Mouse (Mus musculus) C2C12 (cell line): ENCODE measurements at regions not wholly inside any gene's neighbourhood (a gene's known extent, or its start where the extent isn't known, plus 50 kb on each side); places are given as distances from the start of the nearest gene placed in this dataset.

Source experiments
- H3K27me3 ChIP-seq: one replicate; pipeline ENCODE4 v1.6.1; 2011; ENCODE audit not compliant: control insufficient read depth, insufficient read depth, insufficient read length
- H3K36me3 ChIP-seq: one replicate; pipeline ENCODE4 v1.6.1; 2011; ENCODE audit not compliant: control insufficient read depth, insufficient read depth
- H3K4me3 ChIP-seq: one replicate; pipeline ENCODE4 v1.5.1; 2011; ENCODE audit warnings: mild to moderate bottlenecking, control low read depth; ENCODE audit not compliant: poor library complexity, insufficient read depth, severe bottlenecking
- H3K79me2 ChIP-seq: one replicate; pipeline ENCODE4 v1.6.1; 2011; ENCODE audit not compliant: control insufficient read depth, insufficient read depth
- H3K79me3 ChIP-seq: one replicate; pipeline ENCODE4 v1.6.1; 2011; ENCODE audit warnings: low read depth, control low read depth
- H3ac ChIP-seq: one replicate; pipeline ENCODE3; 2011; ENCODE audit warnings: low read depth; ENCODE audit not compliant: control insufficient read depth, insufficient read length
- CEBPB ChIP-seq: IDR thresholded peaks from one replicate; pipeline ENCODE4 v1.6.1; 2011; ENCODE audit warnings: low read depth, mild to moderate bottlenecking, control low read depth, moderate library complexity
- CTCF ChIP-seq: IDR thresholded peaks from one replicate; pipeline ENCODE4 v1.5.1; 2011; ENCODE audit not compliant: control insufficient read depth, insufficient read depth, insufficient read length
- FOSL1 ChIP-seq: IDR thresholded peaks from one replicate; pipeline ENCODE4 v1.8.0; 2011; ENCODE audit warnings: mild to moderate bottlenecking, low read length; ENCODE audit not compliant: poor library complexity, insufficient read depth, severe bottlenecking
- MAX ChIP-seq: IDR thresholded peaks from one replicate; pipeline ENCODE4 v1.6.1; 2011; ENCODE audit warnings: mild to moderate bottlenecking, control low read depth
- MYOD1 ChIP-seq: IDR thresholded peaks from one replicate; pipeline ENCODE4 v1.6.1; 2011; ENCODE audit warnings: low read depth; ENCODE audit not compliant: control insufficient read depth, insufficient read length
- MYOG ChIP-seq: IDR thresholded peaks from one replicate; pipeline ENCODE4 v1.6.1; 2011; ENCODE audit not compliant: control insufficient read depth, insufficient read length; ENCODE audit errors: extremely low read depth
- USF1 ChIP-seq: IDR thresholded peaks from one replicate; pipeline ENCODE4 v1.6.1; 2011; ENCODE audit warnings: low read depth, mild to moderate bottlenecking, control low read depth, moderate library complexity

GRCm38 (mm10) chr9:61186541-61187420 is 185.4 kb upstream of the Tle3 start:
- no peaks in the 10 kb centered on the region for H3K79me3 ChIP-seq
- H3K36me3 ChIP-seq, result no peaks in the 10 kb centered on the region
- H3ac ChIP-seq, result no peak overlapping the region
- TF ChIP-seq MYOG, result no peak
- TF ChIP-seq MAX, result no peak
- TF ChIP-seq CTCF, result no peak
- no peak for TF ChIP-seq MYOD1
- no peak for TF ChIP-seq USF1
- no peak for TF ChIP-seq FOSL1
- TF ChIP-seq CEBPB, result no peak
- no peaks in the 10 kb centered on the region for H3K79me2 ChIP-seq
- H3K27me3 ChIP-seq, result peaks cover 14% of the 10 kb centered on the region
- H3K4me3 ChIP-seq, result no peak overlapping the region

- TF ChIP-seq MYOD1 (no peak), MYOG (no peak), MAX (no peak), CTCF (no peak), CEBPB (no peak), USF1 (no peak), FOSL1 (no peak)
- Histone ChIP-seq H3ac (no peak overlapping the region), H3K79me2 (no peaks in the 10 kb centered on the region), H3K4me3 (no peak overlapping the region), H3K79me3 (no peaks in the 10 kb centered on the region), H3K36me3 (no peaks in the 10 kb centered on the region), H3K27me3 (peaks cover 9% of the 10 kb centered on the region)
These were observed 184.3 kb upstream of the Tle3 start for GRCm38 (mm10) chr9:61187713-61188399.

- Histone ChIP-seq H3ac (no peak overlapping the region), H3K27me3 (peaks cover 6% of the 10 kb centered on the region), H3K79me2 (no peaks in the 10 kb centered on the region), H3K79me3 (no peaks in the 10 kb centered on the region), H3K36me3 (no peaks in the 10 kb centered on the region), H3K4me3 (no peak overlapping the region)
- TF ChIP-seq MAX (no peak), USF1 (no peak), CTCF (no peak), MYOD1 (no peak), CEBPB (no peak), MYOG (no peak), FOSL1 (no peak)
These were observed 182.9 kb upstream of the Tle3 start for GRCm38 (mm10) chr9:61189295-61189694.

- Histone ChIP-seq H3K27me3 (peaks cover 17% of the 10 kb centered on the region), H3K79me3 (no peaks in the 10 kb centered on the region)
These were observed 173.0 kb upstream of the Tle3 start for GRCm38 (mm10) chr9:61199077-61199753.

GRCm38 (mm10) chr9:61199891-61200290 is 172.3 kb upstream of the Tle3 start:
- H3K4me3 ChIP-seq, result no peak overlapping the region
- H3K36me3 ChIP-seq, result no peaks in the 10 kb centered on the region
- no peaks in the 10 kb centered on the region for H3K79me2 ChIP-seq
- H3K27me3 ChIP-seq, result peaks cover 21% of the 10 kb centered on the region
- H3K79me3 ChIP-seq, result no peaks in the 10 kb centered on the region
- no peak for TF ChIP-seq MAX
- TF ChIP-seq MYOG, result no peak
- TF ChIP-seq MYOD1, result no peak
- TF ChIP-seq USF1, result no peak
- TF ChIP-seq FOSL1, result no peak
- no peak for TF ChIP-seq CTCF
- TF ChIP-seq CEBPB, result no peak
- H3ac ChIP-seq, result no peak overlapping the region

More at GRCm38 (mm10) chr9:61199077-61199753, 173.0 kb upstream of the Tle3 start:
- H3K4me3 ChIP-seq, result no peak overlapping the region
- H3K36me3 ChIP-seq, result no peaks in the 10 kb centered on the region
- TF ChIP-seq MYOG (no peak), MYOD1 (no peak), CEBPB (no peak), FOSL1 (no peak), MAX (no peak), CTCF (no peak), USF1 (no peak)
- H3K79me2 ChIP-seq, result no peaks in the 10 kb centered on the region
- H3ac ChIP-seq, result no peak overlapping the region
